Mouse (Mus musculus): Measurements from ENCODE around the gene Dmgdh.

The Dmgdh gene

DNA sequence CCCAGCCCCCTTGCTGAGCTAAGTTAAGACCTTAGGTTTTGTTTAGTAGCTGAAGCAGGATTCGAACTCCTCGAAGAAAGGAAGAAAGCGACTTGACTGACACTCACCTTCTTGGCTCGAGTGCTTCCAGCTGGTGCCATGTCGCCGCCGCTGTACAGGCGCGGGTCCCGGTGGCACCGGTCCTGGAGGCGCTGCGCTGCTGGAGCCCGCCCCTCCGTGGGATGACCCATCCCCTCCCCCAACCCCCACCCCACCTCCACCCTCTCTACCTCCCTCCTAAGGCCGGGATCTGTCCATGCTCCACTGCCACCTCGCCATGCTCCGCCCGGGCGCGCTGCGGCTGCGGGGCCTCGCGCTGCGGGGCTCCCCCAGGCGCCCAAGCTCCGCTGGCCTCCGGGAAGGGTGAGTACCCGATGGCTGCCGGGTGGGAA, at the start of gene Dmgdh, which contains the start of gene Bhmt2:
Gene Dmgdh (plus strand): TSS at position 303 of the 431 bp plus-strand sequence.
Gene Bhmt2 (minus strand): TSS at position 172 of the 431 bp plus-strand sequence.
- no peak for DNase-seq

DNA sequence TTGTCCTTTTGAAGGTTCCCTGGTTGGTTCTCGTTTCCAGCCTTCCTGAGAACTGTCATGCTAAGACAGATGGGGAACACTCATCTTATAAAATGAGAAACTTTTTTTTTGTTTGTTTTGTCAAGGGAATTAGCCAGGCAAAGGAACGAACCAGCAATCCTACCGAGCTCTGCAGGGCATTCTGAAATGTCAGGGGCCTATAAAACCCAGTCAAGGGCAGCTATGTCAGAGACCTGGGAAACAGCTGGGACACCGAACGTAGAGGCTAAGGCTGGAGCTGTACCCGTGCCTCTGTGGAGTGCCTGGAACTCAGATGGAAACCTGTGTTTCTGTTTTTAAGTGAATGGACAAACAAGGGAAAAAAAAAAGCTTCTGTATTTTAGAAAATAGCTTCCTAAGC, 45.4 kb upstream of the Dmgdh start:
- DNase-seq: no peak

DNA sequence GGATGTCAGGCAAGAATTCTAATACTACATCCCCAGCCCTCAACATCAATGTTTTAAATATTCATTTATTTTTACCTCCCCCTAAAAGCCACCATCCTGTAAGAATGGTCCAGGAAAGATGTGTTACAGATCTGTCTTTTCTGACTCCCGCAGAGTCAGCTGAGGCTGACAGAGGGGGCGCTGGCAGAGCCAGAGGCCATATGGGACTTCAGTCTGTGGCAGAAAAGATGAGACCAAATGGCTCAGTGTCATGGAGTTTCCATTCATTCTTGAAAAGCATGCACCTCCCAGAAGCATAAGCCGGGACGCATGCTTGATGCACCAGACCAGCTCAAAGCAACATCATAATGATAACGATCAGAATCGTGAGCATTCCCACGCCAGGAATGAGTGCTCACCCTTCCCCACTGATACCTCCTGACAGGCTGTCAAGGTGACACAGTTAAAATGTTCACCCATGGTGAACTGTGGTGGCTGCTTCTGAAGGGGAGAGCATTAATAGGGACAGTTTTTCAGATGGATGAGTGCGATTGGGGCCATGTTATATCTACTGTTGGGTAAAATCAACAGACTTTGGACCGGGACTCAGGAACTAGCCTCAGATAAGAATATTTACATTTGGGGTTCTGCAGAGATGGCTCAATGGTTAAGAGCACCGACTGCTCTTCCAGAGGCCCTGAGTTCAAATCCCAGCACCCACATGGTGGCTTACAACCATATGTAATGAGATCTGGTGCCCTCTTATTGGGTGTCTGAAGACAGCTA, 43.1 kb upstream of the Dmgdh start:
- DNase-seq: no peak

DNA sequence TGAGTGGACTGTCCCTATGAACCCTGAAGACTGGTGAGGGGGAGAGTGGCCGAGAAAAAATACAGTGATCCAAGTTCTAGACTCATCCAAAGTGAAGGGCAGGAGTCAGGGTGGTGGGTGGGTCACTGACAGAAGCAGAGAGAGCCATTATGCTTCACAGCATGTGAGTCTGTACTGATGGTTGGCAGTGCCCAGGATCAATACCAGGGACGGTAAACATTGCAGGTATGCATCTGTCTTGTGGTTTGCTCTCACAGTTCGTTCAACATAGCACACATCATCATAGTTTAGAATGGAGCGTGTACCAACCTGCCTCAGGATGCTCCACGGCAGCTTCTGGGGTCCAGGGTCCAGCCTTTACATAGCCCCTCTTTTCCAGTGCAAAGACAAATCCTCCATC, 41.3 kb upstream of the Dmgdh start:
- no peak for DNase-seq

DNA sequence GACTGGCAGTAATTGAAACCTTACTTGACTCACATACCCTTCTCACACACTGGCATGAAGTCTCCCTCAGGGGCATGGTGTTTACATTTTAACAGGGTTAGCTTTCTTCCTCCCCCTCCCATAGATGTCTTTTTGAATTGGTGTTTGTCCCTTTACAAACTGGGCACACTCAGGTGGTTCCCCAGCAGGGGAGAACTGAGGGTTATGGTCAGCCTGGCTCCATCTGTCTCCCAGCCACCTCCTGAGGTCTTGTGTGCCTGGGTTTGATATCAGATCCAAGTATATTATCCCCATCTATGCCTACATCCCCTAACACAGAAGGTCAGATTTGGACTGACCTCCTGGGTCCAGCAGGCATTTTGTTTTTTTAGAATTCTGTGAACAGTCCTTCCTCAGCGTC, 37.7 kb upstream of the Dmgdh start:
- no peak for DNase-seq

DNA sequence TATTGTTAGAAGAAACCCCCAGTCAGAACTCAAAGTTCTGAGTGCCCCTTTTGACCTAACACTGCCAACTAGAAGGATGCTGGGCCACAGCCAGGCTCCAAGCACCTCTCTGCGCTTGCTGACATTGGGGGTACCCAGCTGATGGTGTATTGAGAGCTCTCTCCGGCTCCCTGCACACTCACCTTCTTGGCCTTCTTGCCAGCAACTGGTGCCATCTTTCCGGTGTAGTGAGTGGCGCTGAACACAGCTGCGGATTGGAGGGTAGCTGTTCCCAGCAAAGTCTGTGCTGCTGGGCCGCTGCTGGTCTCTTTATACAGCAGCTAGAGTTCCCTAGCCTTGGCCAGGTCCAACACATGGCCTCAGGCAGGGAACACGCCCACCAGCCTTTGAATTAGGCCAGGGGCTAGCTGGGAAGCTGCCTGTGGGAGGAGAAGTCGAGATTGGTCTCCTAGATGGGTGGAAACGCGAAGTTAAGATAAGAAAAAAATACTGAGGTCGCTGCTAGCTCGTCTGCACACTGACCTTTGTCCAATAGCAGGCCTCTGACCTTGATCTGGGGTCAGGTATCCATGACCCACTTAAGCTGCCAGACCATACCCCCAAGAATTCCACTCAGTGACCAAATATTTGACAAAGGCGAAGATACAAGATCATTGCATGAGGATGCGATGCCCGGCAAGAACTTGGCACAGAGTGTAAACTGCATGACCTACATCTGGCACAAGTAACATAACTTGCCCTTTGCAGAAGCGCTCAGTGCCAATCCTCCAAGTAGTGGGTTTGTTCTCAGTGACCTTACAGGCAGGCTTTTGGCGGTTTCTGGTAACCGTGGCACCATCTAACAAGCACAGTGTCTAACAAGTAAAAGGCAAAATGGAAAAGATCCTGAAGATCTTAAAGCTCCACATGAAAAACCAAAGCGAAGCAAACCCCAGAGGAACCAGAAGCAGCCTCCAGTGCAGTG, 36.7 kb upstream of the Dmgdh start, which contains the start of gene Bhmt:
Gene Bhmt (minus strand): TSS at position 680 of the 964 bp plus-strand sequence.
- DNase-seq: no peak

DNA sequence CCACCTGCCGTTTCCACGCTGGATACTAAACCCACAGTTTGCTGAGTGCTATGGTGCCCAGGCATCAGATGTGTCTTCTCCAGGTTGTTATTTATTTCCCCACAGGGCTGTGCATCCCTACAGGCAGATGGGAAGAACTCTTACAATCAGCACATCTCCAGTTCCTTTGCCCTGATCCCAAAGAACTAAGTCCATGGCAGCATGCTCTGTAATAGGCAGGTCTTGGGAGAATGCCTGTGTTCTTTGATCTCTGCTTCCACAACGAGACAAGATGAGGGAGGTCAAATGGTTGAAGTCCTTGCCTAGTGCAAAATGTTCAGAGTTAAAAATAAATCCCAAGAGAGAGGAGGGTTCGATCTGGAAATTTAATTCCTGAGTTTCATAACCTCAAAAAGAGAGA, 34.6 kb upstream of the Dmgdh start:
- DNase-seq: no peak

DNA sequence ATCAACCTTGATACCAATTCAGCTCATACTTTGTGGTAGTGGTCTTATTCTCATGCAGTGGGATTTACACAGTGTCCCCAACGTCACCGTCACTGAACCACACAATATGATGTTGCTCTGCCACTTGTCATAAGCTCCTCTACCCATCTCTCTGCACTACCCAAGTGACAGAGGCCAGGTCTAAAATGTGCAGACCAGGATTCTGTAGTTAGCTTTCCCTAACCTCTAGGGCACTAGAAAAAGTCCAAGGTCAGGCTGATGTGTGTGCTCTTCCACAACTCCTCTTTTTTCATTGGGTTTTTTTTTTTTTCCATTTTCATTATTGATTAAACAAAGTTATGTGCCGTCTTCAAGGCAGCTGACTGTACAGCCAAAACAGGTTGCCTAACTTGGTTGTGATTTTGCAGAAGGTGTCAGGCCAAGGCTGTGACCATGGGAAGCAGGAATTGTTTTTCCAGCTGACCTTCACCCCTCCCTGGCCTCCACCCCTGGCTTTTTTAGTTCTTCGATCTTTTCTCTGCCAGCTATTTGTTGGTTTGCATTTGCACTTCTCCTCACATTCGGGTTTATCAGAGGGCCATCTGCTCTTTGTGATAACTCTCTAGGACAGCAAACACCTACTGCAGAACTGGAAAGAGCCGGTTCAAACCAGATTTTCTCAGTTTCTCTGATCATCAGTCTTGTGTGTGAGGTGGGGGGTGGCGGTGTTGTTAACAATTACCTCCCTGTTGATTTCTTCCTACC, 25.7 kb upstream of the Dmgdh start:
- no peak for DNase-seq

DNA sequence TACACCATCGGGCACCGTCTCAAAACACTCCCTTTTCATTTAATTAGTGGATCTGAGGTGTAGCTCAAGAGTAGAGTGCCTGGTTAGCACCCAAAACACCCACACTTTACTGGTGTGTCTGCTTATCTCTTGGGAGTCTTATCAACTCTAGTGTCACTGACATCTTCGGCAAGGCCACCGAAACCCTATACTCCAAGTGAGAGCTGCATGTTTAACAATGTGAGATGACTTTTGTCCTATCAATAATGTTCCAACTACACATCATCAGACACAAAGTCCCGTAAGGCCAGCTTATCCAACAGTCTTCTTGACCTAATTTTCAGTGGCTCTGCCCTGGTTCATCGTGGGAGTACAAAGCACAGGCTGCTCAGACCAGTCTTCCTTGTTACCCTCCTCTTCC, 20.9 kb upstream of the Dmgdh start:
- no peak for DNase-seq

DNA sequence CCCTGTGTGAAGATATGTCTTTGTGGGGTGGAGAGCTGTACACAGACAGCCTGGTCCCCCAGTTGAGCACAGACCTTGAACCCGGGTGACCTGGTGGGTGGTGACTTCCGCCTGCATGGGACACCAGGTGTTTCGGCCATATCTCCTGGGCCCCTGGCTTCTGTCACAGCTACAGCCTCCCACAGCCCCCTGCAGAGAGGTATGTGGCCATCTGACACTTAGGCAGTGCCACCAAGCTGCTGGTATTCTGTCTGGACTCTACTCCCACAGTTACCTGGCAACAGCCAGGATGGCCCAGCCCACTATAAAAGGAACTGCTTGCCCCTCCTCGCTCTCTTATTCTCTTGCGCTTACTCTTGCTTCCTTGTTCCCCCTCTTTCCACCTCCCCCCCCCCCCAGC, 16.3 kb upstream of the Dmgdh start:
- DNase-seq: no peak

DNA sequence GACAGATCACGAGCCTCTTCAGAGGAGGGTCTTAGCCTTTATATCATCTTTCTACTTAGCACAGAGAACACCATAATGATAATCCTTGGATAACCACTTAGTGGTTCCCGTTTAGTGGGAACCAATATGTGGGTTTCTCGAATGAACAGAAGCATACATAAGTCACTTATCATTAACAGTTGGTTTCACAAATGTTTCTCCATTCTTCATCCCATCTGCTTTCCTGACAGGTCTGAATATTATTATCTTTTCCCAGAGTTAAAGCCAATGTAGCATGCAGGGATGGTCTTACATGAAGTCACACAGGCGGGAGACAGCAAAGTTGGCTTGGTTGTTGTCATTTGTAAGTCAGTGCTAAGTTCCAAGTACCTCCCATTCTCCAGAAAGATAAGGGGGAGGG, 6.6 kb upstream of the Dmgdh start:
- DNase-seq: no peak

DNA sequence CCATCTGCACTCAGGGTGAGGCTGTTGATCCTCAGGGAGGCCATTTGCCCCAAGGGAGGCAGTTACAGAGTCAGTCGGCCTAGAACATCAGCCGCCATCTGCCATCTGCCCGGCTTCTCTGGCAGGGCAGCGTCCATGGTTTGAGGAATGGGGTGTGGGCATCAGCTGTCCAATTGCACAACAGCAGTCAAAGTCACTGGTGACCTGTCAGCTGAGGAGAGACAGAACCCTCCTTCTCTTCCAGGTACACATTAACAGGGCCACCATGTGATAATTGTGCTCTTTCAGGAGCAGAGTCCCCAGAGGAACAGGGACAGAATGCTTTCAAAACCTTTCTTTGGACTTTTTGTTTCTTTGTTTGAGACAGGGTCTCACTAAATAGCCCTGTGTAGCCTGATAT, 1.9 kb upstream of the Dmgdh start:
- DNase-seq: no peak

DNA sequence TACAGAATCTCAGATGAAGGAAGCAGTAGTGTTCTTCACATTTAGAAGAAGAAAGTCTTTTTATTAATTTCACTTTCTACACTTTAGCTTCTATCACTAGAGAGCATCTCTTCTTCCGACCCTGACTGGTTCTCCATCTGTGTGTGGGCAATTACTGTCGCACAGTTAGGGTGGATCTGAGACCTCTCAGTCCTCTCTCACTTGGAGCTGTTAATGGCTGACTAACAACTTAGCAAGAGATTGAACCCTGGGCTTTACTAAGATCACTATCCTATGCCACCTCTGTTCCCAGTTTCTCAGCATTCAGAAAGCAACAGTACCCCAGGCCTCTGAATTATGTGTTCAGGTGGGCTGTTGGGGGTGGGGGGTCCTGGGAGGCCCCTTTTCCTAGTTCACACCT, 937 bp upstream of the Dmgdh start:
- DNase-seq: no peak

DNA sequence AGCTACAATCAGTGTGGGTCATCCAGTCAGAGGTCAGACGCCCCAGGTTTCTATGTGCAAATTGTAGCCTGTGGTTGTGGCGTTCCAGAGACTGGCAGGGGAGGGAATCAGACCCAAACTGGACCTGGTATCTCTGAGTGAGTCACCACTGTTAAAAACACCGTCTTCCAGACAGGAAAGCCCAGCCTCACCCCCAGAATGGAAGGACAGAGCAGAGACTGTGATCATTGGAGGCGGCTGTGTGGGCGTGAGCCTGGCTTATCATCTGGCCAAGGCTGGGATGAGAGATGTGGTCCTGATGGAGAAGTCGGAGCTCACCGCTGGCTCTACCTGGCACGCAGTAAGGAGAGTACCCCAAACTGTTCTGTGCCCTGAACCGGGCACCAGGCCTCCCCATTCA, 2.6 kb downstream of the Dmgdh start:
- no peak for DNase-seq

DNA sequence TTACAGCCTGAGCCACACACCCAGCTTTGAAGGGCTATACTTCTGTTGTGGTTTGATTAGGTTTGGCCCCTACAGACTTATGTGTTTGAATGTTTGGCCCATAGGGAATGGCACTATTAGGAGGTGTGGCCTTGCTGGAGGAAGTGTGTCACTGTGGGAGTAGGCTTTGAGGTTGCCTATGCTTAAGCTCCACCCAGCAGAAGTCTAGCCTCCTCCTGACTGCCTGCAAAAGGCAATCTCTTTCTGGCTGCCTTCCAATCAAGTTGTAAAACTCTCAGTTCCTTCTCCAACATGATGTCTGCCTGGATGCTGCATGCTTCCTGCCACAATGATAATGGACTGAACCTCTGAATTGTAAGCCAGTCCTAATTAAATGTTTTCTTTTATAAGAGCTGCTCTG, 9.1 kb downstream of the Dmgdh start:
- no peak for DNase-seq

DNA sequence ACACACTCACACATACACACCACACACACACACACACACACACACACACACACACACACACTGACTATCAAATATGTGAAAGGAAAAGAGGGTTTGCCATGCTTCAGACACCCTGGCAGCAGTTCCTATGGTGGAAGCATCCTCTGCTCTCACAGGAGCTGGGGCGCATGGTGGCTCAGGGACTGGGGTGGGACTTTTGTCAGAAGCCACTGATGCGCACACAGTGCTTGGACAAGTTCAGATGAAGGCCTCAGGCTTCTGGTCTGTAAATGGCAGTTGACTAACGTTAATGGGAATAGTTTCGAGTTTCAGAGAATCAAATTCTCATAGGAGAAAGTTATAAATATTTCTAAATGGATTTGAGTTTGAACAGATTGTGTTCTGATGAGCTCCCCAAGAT, 11.0 kb downstream of the Dmgdh start:
- no peak for DNase-seq

DNA sequence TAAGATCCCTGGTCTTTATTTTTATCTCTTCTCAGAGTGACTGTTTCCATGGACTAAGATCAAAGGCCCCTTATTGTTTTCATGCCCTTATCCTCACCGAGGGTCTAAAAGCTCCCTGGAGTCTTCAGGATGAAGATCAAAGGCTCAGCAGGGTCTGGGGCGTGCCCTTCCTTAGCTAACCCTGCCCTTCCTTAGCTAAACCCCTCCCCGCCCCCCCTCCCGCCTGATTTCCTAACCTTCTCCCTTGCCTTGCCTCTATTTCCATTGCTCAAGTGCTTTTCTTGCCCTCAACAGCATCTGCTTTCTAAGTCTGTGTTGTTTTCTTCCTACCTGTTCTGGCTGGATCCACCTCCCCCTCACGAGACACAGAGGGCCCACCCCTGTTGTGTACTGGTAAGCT, 13.1 kb downstream of the Dmgdh start:
- DNase-seq: no peak

DNA sequence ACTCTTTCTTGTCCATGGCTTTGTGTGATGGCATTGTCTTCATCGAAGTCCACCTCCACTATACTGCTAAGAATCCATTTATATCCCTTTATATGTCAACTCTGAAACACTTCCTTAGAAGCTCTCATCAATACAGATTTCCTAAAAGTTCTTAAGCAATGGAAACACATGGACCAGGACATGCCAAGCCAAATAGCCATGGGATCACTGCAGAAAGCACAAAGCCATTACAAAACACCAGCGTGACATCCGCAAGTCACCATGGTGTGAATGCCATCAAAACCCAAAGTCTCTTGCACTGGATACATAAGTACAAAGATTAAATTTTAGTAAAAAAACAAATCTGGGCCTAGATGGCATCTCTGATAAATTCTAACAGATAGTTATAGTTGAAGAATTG, 15.3 kb downstream of the Dmgdh start:
- no peak for DNase-seq

DNA sequence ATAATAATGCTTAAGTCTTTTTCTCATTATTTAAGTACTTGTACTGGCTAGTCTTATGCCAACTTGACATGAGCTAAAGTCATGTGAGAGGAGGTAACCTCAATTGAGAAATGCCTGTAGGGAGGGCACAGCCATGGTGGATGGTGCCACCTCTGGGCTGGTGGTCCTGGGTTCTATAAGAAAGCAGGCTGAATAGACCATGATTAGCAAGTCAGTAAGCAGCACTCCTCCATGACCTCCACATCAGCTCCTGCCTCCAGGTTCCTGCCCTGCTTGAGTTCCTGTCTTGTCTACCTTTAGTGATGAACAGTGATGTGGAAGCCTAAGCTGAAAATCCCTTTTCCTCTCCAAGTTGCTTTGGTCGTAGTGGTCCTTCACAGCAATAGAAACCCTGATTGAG, 16.6 kb downstream of the Dmgdh start:
- no peak for DNase-seq

DNA sequence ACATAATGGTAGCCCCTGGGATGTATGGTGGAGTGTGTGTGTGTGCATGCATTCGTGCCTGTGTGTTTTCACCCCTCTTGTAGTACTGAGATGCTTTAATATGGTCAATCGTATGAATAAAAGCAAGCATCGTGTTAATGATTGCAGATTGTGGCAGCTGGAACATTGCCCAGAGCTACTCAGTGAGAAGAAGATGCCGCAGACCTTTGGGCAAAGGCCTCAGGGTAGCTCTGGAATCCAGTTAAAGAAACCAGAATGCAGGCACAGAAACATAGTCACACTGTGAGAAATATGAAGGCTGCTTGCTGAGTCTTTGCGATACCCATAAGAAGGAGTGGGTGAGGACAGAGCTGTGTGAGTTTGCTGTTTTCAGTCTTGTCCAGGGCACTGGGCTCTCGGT, 24.6 kb downstream of the Dmgdh start:
- DNase-seq: no peak

DNA sequence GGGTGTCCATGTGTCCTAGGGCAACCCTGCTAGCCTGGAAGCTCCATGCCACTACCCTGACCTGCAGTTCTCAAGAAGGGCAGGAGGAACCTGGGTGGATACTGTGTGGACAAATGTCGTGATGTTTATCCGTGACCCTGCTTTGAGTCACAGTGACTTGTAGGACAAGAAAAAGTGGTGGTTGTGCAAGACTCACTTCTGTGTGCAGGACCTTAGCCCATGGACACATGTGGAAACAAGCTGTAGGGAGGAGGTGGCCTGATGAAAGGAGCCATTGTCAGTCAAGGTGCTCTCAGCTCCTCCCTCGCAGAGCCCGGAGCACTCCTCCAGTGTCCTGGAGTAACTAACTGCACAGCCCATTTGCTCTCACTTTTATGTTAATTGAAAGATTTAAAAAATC, 31.5 kb downstream of the Dmgdh start:
- DNase-seq: no peak

DNA sequence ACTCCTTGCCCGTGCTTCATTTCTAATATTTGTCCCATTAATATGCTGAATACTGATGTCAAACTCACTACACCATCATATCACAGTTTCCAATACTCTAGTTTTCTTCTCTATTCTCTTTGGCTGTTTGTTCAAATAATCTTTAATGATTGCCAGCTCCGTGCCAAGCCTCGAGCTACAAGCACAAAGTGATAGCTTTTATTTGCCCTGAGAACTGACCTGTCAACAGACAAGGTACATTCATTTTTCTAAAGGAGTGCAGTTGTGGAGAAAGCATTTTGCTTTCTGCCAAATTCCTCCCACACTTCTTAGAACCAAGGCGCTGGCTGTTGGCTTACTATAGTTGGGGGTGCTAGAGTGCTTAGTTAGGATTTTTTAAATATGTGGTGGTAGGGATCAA, 33.0 kb downstream of the Dmgdh start:
- DNase-seq: no peak

DNA sequence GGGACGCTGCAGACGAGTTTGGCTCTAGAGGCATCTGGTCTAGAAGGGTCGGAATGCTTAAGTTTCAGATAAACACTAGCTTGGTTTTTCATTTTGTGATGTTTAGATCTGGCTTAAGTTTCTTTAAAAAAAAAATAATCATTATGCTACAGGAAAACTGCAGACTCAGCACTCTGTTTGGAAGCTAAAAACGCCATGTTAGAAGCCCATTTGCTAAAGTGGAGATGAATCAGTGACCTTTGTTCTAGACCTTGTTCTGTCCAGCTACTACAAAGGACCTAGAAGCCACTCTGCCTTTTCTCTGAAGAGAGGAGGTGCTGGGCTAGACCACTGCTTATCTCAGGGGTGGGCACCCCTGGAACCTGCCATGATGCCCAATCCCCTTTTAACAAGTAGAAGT, 36.1 kb downstream of the Dmgdh start:
- no peak for DNase-seq
